Mouse (Mus musculus) CH12F3 (cell line): ENCODE measurements around the gene Zfp13.
"Not testable (repeated sequence)": the region's sequence is repeated elsewhere in the genome, so short reads cannot be mapped to it uniquely, and the experiment has no call there.

Experiments
- in situ Hi-C: fragments of 300-500 bp; cut with MboI; formaldehyde crosslinking; loops from 2 replicates; pipeline ENCODE4 v1.14.3; 2020; ENCODE audit warnings: low sequenced_read_pairs

Gene Zfp13

GRCm38 (mm10) chr17:23598582-23599552, at the start of gene Zfp13:
Zfp13 (minus strand) TSS chr17:23599487.
- in situ Hi-C loops = no loop called here

- in situ Hi-C loops = no loop called here
Observed at GRCm38 (mm10) chr17:23645894-23646293, 46.6 kb upstream of the Zfp13 start.

DNA sequence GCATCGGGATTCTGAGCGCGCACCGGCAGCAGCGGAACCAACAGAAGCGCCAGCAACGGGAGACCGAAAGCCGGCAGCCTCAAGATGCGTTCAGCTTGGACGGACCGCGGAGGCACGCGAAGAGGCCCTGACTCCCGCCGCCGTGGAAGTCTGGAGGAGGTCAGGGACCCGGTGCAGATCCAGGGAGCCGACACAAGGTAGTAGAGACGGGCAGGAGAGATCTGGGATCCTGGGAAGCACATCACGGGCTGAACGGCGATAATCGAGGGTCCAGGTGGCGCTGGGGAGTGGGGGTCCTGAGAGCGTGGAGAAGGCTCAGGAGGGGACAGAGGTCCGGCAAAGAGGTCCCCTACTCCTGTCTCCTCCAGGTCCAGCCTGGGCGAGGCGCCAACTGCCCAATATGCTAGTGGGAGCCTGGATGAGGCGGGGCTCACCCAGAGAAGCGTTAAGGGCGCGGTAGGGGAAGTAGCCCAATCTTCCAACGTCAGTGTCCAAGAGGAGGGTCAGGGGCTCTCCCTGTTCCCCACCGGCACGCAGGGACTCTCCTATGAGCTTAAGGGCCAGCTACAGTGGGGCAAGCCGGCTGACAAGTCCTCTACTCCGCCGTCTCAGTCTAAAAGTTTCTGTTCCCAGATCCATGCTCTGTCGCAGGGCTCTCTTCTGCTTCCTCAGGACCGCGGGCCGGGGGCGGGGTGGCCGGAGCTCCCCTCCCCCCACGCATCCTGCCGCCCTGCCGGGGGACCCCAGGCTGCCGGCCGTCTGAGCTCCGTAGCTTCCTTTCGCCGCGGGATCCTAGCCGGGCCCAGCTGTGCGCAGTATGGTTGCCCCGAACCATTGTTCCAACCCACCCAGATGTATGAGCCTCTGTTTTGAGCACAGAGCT, 45.6 kb upstream of the Zfp13 start, which contains the start of gene Mmp25:
TSS of gene Mmp25 (minus strand) at position 665 of the 883 bp plus-strand sequence.
- in situ Hi-C loops = no loop called here

- in situ Hi-C loops = no loop called here
Observed at GRCm38 (mm10) chr17:23631241-23631640, 32.0 kb upstream of the Zfp13 start.

DNA sequence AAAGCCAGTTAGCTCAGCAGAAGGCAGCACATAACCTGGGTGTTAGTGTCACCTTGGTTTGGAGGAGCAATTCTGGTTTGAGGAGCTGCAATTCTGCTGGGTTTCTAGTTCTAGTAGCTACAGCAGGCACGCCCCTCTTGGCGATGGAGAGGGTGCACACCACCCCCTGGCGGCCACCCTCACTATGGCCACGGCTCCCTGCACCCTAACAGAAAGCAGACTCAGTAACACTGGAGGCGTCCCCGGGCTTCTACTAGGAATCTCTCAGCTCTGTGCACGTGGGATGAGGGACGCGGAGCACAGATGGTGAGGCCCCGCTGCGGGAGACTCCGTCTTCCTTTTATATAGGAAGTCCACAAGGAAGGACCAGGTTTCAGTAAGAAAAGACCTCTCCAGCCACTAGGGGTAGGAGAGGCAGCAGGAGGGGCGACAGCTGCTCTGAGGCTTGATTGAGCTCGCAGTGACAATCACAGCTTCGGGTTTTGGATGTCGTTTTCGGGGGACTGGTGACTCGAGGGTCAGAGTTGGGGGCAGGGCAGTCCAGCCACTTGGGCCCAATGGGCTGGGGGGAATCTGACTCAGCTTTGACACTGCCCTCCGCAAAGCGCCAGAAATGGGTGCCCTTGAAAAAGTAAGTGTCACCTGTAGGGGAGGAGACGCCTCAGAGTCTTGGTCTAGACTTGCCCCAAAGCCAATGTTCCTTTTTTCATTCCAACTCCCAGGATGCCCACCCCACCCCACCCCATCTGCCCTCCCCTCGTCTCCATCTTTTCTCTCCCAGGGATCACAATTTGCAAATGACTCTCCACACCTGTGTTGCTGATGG, 31.1 kb upstream of the Zfp13 start:
- in situ Hi-C loops = no loop called here

GRCm38 (mm10) chr17:23627813-23628212, 28.5 kb upstream of the Zfp13 start:
- in situ Hi-C loops = no loop called here

DNA sequence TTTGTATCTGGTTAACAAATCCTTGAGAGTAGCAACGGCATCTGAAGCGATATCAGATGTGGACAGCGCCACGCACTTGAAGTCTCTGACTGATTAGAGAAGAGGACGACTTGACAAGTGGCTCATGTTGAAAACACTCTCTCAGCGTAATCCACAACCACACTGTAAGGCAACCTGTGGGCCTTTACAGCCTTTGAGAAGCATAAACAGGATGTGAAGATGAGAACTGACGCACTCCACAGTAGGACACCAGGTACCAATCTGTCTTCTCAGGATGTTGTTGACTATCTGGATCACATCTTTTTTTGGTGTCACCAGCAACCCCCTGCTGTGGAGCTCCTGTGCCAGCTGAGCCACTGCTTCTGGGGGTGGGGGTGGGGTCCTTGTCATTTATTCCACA, 21.1 kb upstream of the Zfp13 start:
- in situ Hi-C loops = no loop called here

DNA sequence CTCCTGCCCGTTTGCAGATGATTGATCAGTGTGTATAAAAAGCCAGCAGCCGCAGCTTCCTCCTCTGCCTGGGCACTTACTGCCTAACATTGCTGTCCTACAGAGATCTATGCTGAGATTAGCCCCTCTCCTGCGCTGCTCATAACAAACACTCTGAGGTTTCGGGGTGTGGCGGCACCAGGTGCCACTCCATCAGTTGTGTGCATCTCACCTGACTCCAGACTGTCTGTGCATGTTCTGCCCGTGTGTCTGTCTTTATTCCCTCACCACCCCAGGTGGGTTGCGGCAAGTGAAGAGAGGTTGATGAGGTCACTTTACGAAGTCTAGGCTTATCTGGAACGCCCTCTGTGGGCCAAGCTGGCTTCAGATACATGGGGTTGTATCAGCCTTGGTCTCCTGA, 17.8 kb upstream of the Zfp13 start:
- in situ Hi-C loops = no loop called here

DNA sequence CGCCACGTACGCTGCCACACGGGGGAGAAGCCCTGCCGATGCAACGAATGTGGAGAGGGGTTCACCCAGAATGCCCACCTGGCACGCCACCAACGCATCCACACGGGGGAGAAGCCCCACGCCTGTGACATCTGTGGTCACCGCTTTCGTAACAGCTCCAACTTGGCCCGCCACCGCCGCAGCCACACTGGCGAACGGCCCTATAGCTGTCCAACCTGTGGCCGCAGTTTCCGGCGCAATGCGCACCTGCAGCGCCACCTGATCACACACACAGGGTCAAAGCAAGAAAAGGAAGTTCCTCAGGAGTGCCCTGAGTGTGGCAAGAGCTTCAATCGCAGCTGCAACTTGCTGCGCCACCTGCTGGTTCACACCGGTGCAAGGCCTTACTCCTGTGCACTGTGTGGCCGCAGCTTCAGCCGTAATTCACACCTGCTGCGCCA, 11.1 kb upstream of the Zfp13 start:
- in situ Hi-C loops = no loop called here

- in situ Hi-C loops = no loop called here
Observed at GRCm38 (mm10) chr17:23609612-23610011, 10.3 kb upstream of the Zfp13 start.

- in situ Hi-C loops = no loop called here
Observed at GRCm38 (mm10) chr17:23605220-23605619, 5.9 kb upstream of the Zfp13 start.

DNA sequence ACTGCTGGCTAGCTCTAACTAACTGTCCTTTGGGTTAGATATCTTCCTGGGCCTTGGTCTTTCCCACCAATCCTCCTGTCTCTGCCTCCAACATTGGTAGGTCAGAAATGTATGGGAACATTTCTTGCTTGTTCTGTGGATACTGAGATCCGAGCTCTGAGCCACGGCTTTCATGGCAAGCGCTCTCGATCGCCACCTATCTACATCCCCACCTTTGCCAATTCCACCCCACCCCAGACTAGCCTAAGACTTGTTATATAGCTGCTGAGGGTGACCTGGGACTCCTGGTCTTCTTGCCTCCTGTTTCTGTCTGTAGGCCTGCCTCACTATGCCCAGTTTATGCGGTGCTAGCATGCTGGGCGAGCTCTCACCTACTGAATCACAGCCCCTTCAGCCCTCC, 5.1 kb upstream of the Zfp13 start:
- in situ Hi-C loops = loop anchor here (5.0 kb wide), 1 partner anchor 37 kb away; no protein-coding TSS in a partner anchor

DNA sequence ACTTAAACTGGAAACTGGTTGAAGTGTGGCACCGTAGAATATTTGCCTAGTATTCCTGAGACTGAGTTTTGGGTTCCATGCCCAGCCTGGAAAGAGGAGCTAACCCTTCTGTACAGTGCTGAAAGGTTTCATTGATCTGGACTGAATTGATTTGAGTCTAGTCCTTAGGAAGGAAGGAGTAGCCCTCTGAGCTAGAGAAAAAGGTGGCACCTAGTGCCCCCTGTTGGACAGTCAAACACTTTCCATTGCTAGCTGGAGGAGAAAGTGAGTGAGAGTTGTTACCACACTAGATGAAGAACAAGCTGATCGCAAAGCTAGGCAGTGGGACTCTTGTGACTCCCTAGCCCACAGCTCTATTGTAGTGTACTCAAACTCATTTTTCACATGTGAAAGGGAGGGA, 4.3 kb upstream of the Zfp13 start:
- in situ Hi-C loops = loop anchor here (5.0 kb wide), 1 partner anchor 36 kb away; no protein-coding TSS in a partner anchor

- in situ Hi-C loops = loop anchor here (5.0 kb wide), 1 partner anchor 36 kb away; no protein-coding TSS in a partner anchor
Observed at GRCm38 (mm10) chr17:23603077-23603476, 3.8 kb upstream of the Zfp13 start.

DNA sequence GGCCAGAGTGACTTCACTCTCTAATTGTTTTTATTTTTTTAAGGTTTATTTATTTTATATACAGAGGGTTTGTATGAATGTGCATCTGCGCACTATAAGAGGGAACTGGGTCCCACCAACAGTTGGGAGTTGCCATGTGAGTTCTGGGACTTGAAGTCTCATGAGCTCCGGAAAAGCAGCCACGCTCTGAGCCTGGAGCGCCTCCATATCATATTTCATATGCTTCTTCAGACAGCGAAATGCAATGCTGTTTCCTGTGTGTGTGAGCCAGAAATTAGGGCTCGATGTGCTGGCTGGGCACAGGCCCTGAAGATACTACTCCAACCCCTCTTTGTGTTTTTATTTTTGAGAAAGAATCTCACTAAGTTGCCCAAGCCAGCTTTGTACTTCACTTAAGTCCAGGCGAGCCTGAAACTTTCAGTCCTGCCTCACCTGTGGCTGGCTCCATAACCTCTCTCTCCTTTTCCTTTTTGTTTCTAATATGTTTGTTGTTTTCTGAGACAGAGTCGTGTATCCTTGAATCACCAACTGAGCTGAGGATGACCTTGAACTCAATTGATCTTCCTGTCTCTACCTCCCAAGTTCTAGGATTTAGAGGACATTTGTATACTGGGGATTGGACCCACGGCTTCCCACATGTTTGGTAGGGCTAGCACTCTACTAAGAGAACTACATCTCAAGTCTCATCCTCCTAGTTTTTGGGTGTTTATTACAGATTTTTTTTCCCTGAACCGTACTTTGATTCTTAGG, 2.7 kb upstream of the Zfp13 start:
- in situ Hi-C loops = loop anchor here (5.0 kb wide), 1 partner anchor 35 kb away; no protein-coding TSS in a partner anchor

- in situ Hi-C loops = loop anchor here (5.0 kb wide), 1 partner anchor 34 kb away; no protein-coding TSS in a partner anchor
Observed at GRCm38 (mm10) chr17:23600641-23601622, 1.6 kb upstream of the Zfp13 start, which contains the start of gene Zscan10. Zscan10 (plus strand) TSS chr17:23600856.

DNA sequence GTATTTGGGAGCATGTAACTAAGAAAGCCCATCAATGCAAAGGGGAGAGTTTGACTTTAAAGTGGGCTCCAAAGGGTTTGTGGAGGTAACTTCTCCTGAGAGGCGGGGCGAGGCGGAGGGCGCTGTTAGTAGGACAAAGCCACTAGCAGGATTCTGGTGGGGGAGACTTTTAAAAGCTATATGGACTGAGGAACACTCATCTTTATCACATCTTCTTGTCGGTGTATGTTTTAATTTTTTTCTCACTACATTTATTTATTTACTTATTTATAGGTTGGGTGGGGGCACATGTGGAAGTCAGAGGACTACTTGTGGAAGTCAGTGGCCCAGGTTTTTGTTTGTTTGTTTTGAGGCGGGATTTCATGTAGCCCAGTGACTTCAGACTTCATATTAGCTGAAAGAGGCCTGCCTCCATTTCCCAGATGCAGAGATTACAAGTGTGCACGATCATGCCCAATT, 347 bp upstream of the Zfp13 start:
- in situ Hi-C loops = loop anchor here (5.0 kb wide), 1 partner anchor 32 kb away; no protein-coding TSS in a partner anchor

- in situ Hi-C loops = not testable (repeated sequence)
Observed at GRCm38 (mm10) chr17:23595139-23595538, 4.1 kb downstream of the Zfp13 start.
